Mouse (Mus musculus) E14TG2a.4 (cell line): ENCODE results near the gene Ifi27l2a.
"Not testable (repeated sequence)": the region's sequence is repeated elsewhere in the genome, so short reads cannot be mapped to it uniquely, and the experiment has no call there.

Experiments
- CTCF ChIP-seq: conservative IDR thresholded peaks from 2 replicates; pipeline ENCODE4 v1.5.1; 2014; ENCODE audit warnings: low read length
- NANOG ChIP-seq: IDR thresholded peaks from 2 replicates; pipeline ENCODE4 v1.6.1; 2014; ENCODE audit warnings: borderline replicate concordance, low read length, mixed read lengths
- POU5F1 ChIP-seq: IDR thresholded peaks from 2 replicates; pipeline ENCODE4 v1.6.1; 2014; ENCODE audit warnings: low read length, borderline replicate concordance

- TF ChIP-seq CTCF, POU5F1, NANOG: not testable (repeated sequence)
Measured at GRCm38 (mm10) chr12:103484200-103484972, 40.9 kb upstream of the Ifi27l2a start.
